Mouse (Mus musculus) megakaryocyte, adult 5-6 weeks (primary cell): ENCODE measurements around the gene Shisa4. TPM values are rescaled to one million over a fixed set of nuclear protein-coding genes. Genes with fewer than 3 reads are reported as not detected.

ENCODE experiments used
- ATAC-seq: 2 replicates; pipeline ENCODE4 v1.8.0; 2016; ENCODE audit warnings: mild to moderate bottlenecking, inconsistent platforms; ENCODE audit not compliant: poor library complexity, severe bottlenecking
- total RNA-seq, 2 experiments: library from RNA; stranded (forward) in 1 of 2; stranded (reverse) in 1 of 2; fragments of 153-499, 151-499 nt in 1 of 2; fragments of 221-1000, 200-1000 nt in 1 of 2; gene quantifications; 2 replicates each; pipeline versions ENCODE4 v1.2.3 to v1.2.4; 2015 to 2017

Shisa4 gene
- total RNA-seq, 2 experiments from 2014 or later, result not detected

- no peak for ATAC-seq
These were observed 8.0 kb downstream of the Shisa4 start for GRCm38 (mm10) chr1:135367005-135367404.

DNA sequence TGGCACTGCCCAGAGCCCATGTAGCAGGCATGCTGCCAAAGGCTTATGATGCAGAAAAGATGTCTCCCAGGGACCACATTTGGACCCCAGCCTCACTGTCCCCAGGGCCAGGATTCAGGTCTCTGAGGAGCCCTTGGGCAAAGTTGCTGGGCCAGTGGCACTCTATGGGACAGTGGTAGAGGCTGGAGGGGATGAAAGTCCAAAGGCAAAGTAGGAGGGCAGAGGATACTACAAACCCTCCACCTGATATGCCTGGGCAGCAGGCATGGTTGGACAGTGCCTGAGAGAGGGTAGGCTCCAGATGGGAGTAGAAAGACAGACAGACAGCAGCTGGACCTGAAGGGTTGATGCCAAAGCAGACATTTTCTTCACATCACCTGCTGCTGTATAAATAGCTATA, 8.7 kb downstream of the Shisa4 start:
- ATAC-seq, result no peak

DNA sequence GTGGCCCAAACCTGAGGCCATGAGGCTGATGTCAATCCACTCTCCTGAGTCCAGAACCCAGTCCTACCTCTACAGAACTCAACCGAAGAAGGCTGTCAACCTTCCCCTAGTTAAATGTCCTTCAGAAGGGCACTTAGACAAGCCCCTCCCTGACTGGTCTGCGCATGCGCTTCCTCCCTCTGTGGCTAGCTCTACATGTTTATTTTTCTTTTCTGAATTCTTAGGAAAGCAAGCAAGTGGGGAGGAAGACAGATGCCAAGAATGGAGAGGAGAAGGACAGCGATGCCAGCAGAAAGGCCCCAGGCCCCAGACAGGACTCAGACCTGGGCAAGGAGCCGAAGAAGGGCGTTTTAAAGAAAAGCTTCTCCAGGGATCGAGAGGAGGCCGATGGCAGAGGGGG, 11.6 kb downstream of the Shisa4 start:
- no peak for ATAC-seq

DNA sequence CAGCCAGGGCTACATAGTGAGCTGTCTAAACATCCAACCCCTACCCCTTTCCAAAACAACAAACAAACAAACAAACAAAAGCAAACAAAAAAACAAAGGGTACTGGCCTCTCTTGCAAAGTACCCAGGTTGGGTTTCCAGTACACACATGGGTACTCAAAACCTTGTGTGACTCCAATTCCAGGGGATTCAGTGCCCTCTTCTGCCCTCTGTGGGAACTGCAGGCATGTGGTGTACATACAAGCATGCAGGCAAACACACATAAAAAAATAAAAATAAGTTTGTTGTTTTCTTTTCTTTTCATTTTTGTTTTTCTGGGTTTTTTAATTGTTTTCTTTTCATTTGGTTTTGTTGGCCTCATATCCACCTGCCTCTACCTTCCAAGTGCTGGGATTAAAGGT, 12.9 kb downstream of the Shisa4 start:
- ATAC-seq, result no peak

GRCm38 (mm10) chr1:135361491-135361890, 13.5 kb downstream of the Shisa4 start:
- no peak for ATAC-seq

DNA sequence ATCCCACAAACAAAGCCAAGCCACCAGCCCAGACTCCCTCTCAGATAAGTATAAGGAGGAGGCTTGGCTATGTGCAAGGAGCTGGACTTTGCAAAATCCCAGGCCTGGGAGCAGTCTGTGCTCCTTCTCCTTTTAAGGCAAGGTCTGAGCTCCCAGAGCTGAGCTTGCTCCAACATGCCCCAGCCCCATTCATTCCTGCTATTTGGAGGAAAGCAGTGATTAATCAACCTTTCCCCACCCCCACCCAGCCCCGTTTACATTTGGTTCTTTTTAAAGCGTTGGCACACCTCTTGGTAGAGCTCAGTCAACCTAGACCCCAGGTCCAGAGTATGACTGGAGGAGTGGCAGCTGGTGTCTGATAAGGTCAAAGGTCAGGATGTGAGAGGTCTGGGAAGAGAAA, 16.0 kb downstream of the Shisa4 start:
- no peak for ATAC-seq

DNA sequence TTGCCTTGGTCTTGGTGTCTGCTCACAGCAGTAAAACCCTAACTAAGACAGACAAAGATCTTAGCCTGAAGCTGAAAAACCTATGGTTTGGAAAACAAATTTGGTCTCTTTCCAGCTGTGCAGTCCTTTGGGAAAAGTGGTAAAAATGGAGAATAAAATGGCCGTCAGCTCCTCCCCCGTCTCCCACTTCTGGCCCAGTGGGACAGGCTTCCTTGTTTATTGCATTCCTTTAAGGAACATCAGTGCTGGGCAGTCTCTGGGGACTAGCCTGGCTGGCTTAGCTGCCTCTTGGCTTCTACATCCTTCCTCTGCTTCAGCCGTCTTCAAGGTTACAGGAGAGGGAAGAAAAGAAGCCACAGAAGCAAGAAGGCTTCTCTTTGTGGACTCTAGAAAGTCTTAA, 23.1 kb downstream of the Shisa4 start:
- no peak for ATAC-seq

DNA sequence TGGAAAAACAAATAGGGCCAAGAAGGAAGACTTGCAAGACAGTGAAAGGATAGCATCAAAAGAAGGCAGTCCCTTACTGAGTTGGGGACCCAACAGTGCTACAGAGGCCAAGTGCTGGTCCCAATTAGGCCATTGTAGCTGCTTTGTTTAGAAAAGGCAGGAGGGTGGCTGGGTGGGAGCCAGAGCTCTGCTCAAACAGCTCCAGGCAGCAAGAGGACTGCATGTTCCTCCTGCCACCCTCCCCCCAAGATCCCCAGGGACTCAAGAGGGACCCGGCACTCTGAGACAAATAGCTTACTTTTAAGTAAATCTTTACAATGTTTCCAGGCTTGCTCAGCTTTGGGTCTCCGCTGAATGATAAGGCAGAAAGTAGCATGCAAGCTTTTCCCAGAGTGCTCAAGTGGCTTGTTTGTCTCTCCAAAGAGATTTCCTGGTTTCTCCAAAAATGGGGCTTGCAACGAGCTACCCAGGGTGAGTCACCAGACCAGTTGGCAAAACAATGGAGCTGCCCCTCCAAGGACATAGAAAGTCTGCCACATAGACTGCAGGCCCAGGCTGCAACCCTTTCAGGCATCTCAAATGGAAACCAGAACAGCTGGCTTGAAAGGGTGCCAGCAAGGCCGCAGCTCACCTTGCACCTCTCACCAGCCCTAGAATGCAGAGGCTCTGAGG, 27.4 kb downstream of the Shisa4 start:
- ATAC-seq, result no peak

- ATAC-seq, result no peak
These were observed 28.1 kb downstream of the Shisa4 start for GRCm38 (mm10) chr1:135346891-135347290.

- no peak for ATAC-seq
These were observed 31.0 kb downstream of the Shisa4 start for GRCm38 (mm10) chr1:135344026-135344425.

DNA sequence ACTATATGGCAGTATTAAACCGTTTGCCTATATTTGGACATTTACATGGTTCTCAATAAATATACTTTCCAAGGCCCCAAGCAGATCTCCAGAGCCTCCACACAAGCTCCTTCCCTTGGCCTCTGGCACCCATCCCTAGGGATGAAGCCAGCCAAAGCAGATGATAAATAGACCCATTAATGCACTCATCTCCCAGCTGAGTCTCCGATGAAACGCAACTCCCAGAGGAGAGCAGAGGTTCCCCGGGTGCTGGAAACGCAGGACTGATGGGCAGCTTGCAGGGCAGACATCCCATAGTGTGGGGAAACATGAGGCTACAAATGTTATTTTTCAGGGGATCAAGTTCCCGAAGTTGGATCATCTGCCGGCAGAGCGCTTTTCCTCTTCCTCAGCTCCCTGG, 33.1 kb downstream of the Shisa4 start:
- ATAC-seq, result no peak

DNA sequence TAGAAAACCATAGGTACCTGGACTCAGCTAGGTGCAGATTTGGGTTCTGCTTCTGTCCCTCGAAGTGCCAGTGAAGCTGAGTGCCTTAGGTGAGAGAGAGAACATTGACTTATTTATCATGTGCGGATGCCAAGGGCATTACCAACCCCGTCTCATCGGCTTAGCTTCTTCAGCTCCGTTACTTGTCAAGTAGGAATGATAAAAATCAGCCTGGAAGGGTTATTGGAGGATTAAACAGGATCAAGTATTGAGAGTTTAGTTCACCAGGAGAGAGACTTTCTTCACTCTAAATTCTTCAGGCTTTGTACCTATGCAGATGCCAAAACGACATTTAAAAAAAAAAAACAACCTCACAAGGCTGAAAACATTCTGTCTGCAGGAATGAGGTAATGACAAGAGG, 44.5 kb downstream of the Shisa4 start:
- no peak for ATAC-seq

DNA sequence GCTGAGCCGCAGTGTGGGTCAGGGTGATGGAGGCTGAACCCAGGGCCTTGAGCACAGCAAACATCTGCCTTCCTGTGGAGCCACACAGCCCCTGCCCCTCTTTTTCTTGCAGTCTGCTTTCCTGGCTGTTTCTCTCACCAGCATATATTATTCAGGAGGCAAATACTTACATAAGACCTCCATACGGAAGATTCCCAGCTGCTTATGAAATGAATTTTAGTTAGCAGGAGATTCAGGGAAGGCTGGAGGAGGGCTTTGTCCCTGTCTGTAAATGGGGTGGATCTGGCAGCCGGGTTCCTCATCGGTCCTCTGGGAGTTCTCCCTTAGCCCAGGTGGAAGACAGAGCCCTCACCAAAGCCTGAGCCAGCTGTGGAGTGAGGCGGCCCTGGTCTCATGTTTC, 46.7 kb downstream of the Shisa4 start:
- no peak for ATAC-seq

- ATAC-seq, result no peak
These were observed 49.1 kb downstream of the Shisa4 start for GRCm38 (mm10) chr1:135325934-135326333.

DNA sequence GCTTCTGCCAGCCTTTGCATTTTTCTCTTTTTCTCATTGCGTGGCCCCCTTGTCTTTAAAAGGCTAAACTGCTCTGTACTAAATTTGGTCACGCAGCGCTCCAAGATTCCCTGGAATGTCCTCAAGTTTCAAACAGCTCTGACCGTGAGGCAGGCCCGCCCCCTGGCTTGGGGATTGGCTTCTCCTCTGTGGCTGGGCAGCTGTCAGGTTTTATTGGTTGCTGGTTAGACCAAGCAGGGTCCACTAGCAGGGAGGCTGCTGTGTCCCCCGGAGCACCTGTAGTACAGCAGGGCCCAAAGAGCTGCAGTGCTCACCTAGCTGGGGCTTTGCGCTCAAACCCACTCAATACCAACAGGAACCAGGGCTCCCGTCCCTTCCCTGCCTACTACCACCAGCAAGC, 50.5 kb downstream of the Shisa4 start, which contains the start of gene Lmod1:
Lmod1 (plus strand) TSS at position 237 of the 400 bp plus-strand sequence.
- no peak for ATAC-seq

DNA sequence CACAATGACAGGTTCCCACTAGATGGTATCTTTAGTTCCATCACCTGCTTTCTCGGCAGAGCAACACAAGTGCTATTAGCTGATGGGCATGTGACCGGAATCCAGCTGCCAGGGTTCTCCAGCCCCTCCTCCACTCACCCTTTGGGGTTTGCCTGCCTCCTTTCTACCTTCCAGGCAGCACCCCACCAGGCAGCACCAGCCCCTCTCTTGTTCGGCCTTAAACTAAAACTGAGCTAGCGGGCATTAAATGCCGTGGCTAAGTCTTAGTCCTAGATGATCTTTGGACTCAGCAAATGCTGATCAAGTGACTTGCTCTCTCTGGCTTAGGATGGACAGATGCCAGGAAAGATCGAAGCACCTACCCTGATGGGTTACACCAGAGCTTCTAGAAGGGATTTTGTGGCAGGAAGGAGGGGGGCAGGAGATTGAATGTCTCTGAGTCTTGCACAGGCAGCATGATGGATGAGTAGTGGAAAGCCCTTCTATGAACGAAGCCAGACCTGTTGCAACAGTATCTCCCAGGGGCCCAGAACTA, 51.6 kb downstream of the Shisa4 start:
- no peak for ATAC-seq

Other genes with a start within 250 kb of the Shisa4 start
- 25.5 and 29.5 TPM in 2 replicates for gene Ptpn7, start 242.5 kb downstream of the Shisa4 start, total RNA-seq (2015)
- gene Ptpn7, start 242.5 kb downstream of the Shisa4 start, total RNA-seq (2017), result 49.7 and 54.2 TPM in 2 replicates
- 83.3 and 93.2 TPM in 2 replicates for gene Arl8a, start 228.4 kb downstream of the Shisa4 start, total RNA-seq (2015)
- gene Arl8a, start 228.4 kb downstream of the Shisa4 start, total RNA-seq (2017), result 37.1 and 49.1 TPM in 2 replicates
- gene Gpr37l1, start 207.6 kb downstream of the Shisa4 start, total RNA-seq (2015), result not detected in 2 replicates
- gene Gpr37l1, start 207.6 kb downstream of the Shisa4 start, total RNA-seq (2017), result not detected in 2 replicates
- gene Elf3, start 116.7 kb downstream of the Shisa4 start, total RNA-seq (2015), result not detected in 2 replicates
- gene Elf3, start 116.7 kb downstream of the Shisa4 start, total RNA-seq (2017), result not detected in 2 replicates
- gene Rnpep, start 91.2 kb downstream of the Shisa4 start, total RNA-seq (2015), result 127 TPM in 2 replicates
- gene Rnpep, start 91.2 kb downstream of the Shisa4 start, total RNA-seq (2017), result 118 and 122 TPM in 2 replicates
- 55.0 and 67.3 TPM in 2 replicates for gene Timm17a, start 61.5 kb downstream of the Shisa4 start, total RNA-seq (2015)
- gene Timm17a, start 61.5 kb downstream of the Shisa4 start, total RNA-seq (2017), result 14.1 and 20.0 TPM in 2 replicates
- gene Lmod1, start 50.4 kb downstream of the Shisa4 start, total RNA-seq (2015), result not detected in 2 replicates
- not detected in 2 replicates for gene Lmod1, start 50.4 kb downstream of the Shisa4 start, total RNA-seq (2017)
- gene Ipo9, start 55.3 kb upstream of the Shisa4 start, total RNA-seq (2015), result 33.6 and 47.9 TPM in 2 replicates
- gene Ipo9, start 55.3 kb upstream of the Shisa4 start, total RNA-seq (2017), result 28.6 and 29.2 TPM in 2 replicates
- gene Nav1, start 232.1 kb upstream of the Shisa4 start, total RNA-seq (2015), result 36.2 and 44.1 TPM in 2 replicates
- 6.2 and 10.8 TPM in 2 replicates for gene Nav1, start 232.1 kb upstream of the Shisa4 start, total RNA-seq (2017)